Mouse (Mus musculus): ENCODE data around the gene Mrps7. TPM values are rescaled to one million over a fixed set of nuclear protein-coding genes. Genes with fewer than 3 reads are reported as not detected.
A peak's percentile ranks its signal among the peaks of the same experiment; 100 is the strongest.

Gene Mrps7
- polyA plus RNA-seq (2015; fragmentation: Nextera tagmentation; extraction: Ambion mirVana), result 92.9 and 93.7 TPM in 2 replicates

GRCm38 (mm10) chr11:115603476-115604303 is at the start of gene Mrps7, which contains the start of gene Gga3:
TSS of gene Mrps7 (plus strand) at chr11:115603925.
TSS of gene Gga3 (minus strand) at chr11:115604051.
- peak; percentile 95 for DNase-seq (ENCODE audit: low spot score)
- peak; percentile 97 for ATAC-seq (replicated peaks; ENCODE audit: low FRiP score, low read depth)
- H3K4me1 ChIP-seq (replicated peaks; ENCODE audit: insufficient read depth, low read length), result peaks cover 14% of the 10 kb centered on the region
- H3K27ac ChIP-seq, result peak within 1 kb of the TSS; percentile 96
- no peak for TF ChIP-seq CTCF (IDR thresholded peaks at IDR 0.05; ENCODE audit: low read depth)
- H3K4me3 ChIP-seq (replicated peaks; ENCODE audit: low read depth, low read length), result peak within 1 kb of the TSS; percentile 98
- H3K9me3 ChIP-seq (replicated peaks; ENCODE audit: low read length), result no peaks in the 10 kb centered on the region
- peaks cover 29% of the 10 kb centered on the region for H3K36me3 ChIP-seq (ENCODE audit: insufficient read depth, low read length)
- no peaks in the 10 kb centered on the region for H3K27me3 ChIP-seq (ENCODE audit: insufficient read depth, low read length)
- WGBS, result under 1% methylated on average over 82 of the region's 93 CpGs
- peak within 1 kb of the TSS; percentile 96 for H3K4me2 ChIP-seq (ENCODE audit: low read length)
- peak within 1 kb of the TSS; percentile 97 for H3K9ac ChIP-seq (ENCODE audit: low read depth, low read length)

DNA sequence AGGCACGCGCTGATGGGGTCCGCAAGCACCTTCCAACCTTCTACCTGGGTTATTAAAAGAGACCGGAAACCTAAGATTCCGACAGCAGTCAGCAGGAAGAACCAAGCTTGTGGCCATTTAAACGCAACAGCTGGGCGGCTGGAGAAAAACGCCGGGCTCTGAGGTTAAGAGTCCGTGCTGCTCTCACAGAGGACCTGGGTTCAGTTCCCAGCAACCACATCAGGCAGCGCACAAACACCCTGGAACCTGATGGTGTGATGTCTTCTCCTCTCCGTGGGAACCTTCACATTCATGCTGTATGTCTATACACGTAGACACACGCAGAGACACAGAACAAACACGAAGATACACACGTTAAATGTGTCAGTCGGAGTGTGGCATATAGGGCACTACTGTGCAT is 48.0 kb upstream of the Mrps7 start:
- DNase-seq (ENCODE audit: low spot score) (no peak), ATAC-seq (replicated peaks; ENCODE audit: low FRiP score, low read depth) (no peak)
- Histone ChIP-seq H3K27me3 (ENCODE audit: insufficient read depth, low read length) (no peaks in the 10 kb centered on the region), H3K4me3 (replicated peaks; ENCODE audit: low read depth, low read length) (no peak overlapping the region), H3K36me3 (ENCODE audit: insufficient read depth, low read length) (no peaks in the 10 kb centered on the region), H3K9me3 (replicated peaks; ENCODE audit: low read length) (no peaks in the 10 kb centered on the region), H3K27ac (no peak overlapping the region), H3K4me1 (replicated peaks; ENCODE audit: insufficient read depth, low read length) (no peaks in the 10 kb centered on the region), H3K9ac (ENCODE audit: low read depth, low read length) (no peak overlapping the region), H3K4me2 (ENCODE audit: low read length) (no peak overlapping the region)
- TF ChIP-seq CTCF (IDR thresholded peaks at IDR 0.05; ENCODE audit: low read depth), result no peak
- WGBS, result 79% methylated on average over 17 of the region's 17 CpGs

GRCm38 (mm10) chr11:115563406-115563805 is 40.3 kb upstream of the Mrps7 start:
- ATAC-seq (replicated peaks; ENCODE audit: low FRiP score, low read depth), result no peak
- 51% methylated on average over 4 of the region's 4 CpGs for WGBS
- no peaks in the 10 kb centered on the region for H3K27me3 ChIP-seq (ENCODE audit: insufficient read depth, low read length)
- H3K4me3 ChIP-seq (replicated peaks; ENCODE audit: low read depth, low read length), result peak overlapping the region; percentile 78
- H3K9me3 ChIP-seq (replicated peaks; ENCODE audit: low read length), result no peaks in the 10 kb centered on the region
- no peak for DNase-seq (ENCODE audit: low spot score)
- H3K36me3 ChIP-seq (ENCODE audit: insufficient read depth, low read length), result peaks cover 13% of the 10 kb centered on the region; the same call in 1 of the 2 replicates
- peak overlapping the region; percentile 84; the same call in 1 of the 2 replicates for H3K27ac ChIP-seq
- H3K9ac ChIP-seq (ENCODE audit: low read depth, low read length), result peak overlapping the region; percentile 77
- H3K4me1 ChIP-seq (replicated peaks; ENCODE audit: insufficient read depth, low read length), result peaks cover 10% of the 10 kb centered on the region; the same call in 1 of the 2 replicates
- peak overlapping the region; percentile 83 for H3K4me2 ChIP-seq (ENCODE audit: low read length)
- TF ChIP-seq CTCF (IDR thresholded peaks at IDR 0.05; ENCODE audit: low read depth), result peak; percentile 14; the same call in 1 of the 2 replicates

DNA sequence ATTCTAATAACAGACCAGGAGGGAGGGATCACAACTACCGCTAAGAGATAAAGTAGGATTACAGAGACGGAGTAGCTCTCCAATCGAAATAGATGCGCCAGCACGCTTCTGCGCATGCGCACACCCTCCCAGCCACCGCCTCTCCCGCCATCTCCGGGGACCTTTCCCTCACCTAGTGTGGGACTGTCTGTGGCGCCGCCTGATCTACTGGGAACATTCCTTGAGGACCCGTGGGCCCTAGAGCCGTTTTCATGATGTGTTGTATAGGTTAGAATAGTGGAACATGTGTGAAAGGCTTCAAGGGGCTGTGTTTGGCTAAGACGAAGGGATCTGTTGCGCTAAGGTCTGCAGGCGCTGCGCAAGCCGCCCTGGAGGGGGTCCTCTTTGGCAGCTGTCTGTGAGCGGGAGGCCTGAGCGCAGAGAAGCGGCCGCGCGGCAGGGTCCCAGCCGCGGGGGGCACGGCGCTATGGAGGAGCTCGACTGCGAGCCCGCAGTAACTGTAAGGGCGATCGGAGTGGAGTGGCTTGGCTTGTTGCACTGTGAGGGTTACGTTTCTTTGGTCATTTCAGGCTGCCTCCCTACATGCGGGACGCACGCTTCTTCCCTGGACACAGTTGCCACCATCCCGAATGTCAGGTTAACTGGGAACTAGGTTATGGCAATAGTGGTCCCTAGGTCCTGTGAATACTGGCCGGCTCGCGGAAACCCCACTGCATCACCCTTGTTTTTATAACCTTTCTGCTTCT is 39.5 kb upstream of the Mrps7 start, which contains the start of gene Nup85:
TSS of gene Nup85 (plus strand) at position 371 of the 746 bp plus-strand sequence.
- WGBS, result 0% methylated on average over 42 of the region's 42 CpGs
- ATAC-seq (replicated peaks; ENCODE audit: low FRiP score, low read depth), result peak; percentile 83
- Histone ChIP-seq H3K9me3 (replicated peaks; ENCODE audit: low read length) (no peaks in the 10 kb centered on the region), H3K9ac (ENCODE audit: low read depth, low read length) (peak within 1 kb of the TSS; percentile 77), H3K4me1 (replicated peaks; ENCODE audit: insufficient read depth, low read length) (peaks cover 10% of the 10 kb centered on the region; the same call in 1 of the 2 replicates), H3K27me3 (ENCODE audit: insufficient read depth, low read length) (no peaks in the 10 kb centered on the region), H3K36me3 (ENCODE audit: insufficient read depth, low read length) (peaks cover 21% of the 10 kb centered on the region; the same call in 1 of the 2 replicates), H3K27ac (peak within 1 kb of the TSS; percentile 84), H3K4me2 (ENCODE audit: low read length) (peak within 1 kb of the TSS; percentile 83), H3K4me3 (replicated peaks; ENCODE audit: low read depth, low read length) (peak within 1 kb of the TSS; percentile 78)
- DNase-seq (ENCODE audit: low spot score), result peak; percentile 98
- no peak for TF ChIP-seq CTCF (IDR thresholded peaks at IDR 0.05; ENCODE audit: low read depth)

DNA sequence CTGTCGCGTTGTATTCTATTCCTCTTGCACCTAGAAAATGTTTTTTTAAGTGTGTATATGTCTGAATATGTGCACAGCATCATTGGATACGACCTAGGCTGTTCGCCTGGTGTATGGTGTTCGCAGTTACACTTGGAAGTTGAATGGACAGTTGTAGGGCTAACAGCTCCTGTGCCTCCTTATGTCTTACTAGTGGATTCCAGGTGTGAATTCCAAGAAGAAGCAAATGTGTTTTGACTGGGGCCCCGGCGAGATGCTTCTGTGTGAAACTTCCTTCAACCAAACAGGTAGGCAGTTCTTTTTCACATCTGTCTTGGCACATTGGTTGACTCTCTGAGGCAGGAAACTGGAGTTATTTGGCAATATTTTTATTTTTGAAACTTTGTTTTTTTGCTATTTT is 38.8 kb upstream of the Mrps7 start:
- WGBS, result 13% methylated on average over 7 of the region's 7 CpGs
- Histone ChIP-seq H3K36me3 (ENCODE audit: insufficient read depth, low read length) (peaks cover 28% of the 10 kb centered on the region), H3K9me3 (replicated peaks; ENCODE audit: low read length) (no peaks in the 10 kb centered on the region), H3K4me1 (replicated peaks; ENCODE audit: insufficient read depth, low read length) (peaks cover 10% of the 10 kb centered on the region; the same call in 1 of the 2 replicates), H3K27ac (no peak overlapping the region), H3K4me3 (replicated peaks; ENCODE audit: low read depth, low read length) (peak overlapping the region; percentile 78), H3K27me3 (ENCODE audit: insufficient read depth, low read length) (no peaks in the 10 kb centered on the region), H3K9ac (ENCODE audit: low read depth, low read length) (peak overlapping the region; percentile 77), H3K4me2 (ENCODE audit: low read length) (peak overlapping the region; percentile 83)
- no peak for ATAC-seq (replicated peaks; ENCODE audit: low FRiP score, low read depth)
- TF ChIP-seq CTCF (IDR thresholded peaks at IDR 0.05; ENCODE audit: low read depth), result no peak
- DNase-seq (ENCODE audit: low spot score), result no peak

GRCm38 (mm10) chr11:115579080-115579479 is 24.6 kb upstream of the Mrps7 start:
- no peak overlapping the region for H3K4me2 ChIP-seq (ENCODE audit: low read length)
- H3K4me3 ChIP-seq (replicated peaks; ENCODE audit: low read depth, low read length), result no peak overlapping the region
- no peaks in the 10 kb centered on the region for H3K9me3 ChIP-seq (replicated peaks; ENCODE audit: low read length)
- peaks cover 47% of the 10 kb centered on the region for H3K36me3 ChIP-seq (ENCODE audit: insufficient read depth, low read length)
- no peak for TF ChIP-seq CTCF (IDR thresholded peaks at IDR 0.05; ENCODE audit: low read depth)
- DNase-seq (ENCODE audit: low spot score), result no peak
- H3K27ac ChIP-seq, result no peak overlapping the region
- no peak for ATAC-seq (replicated peaks; ENCODE audit: low FRiP score, low read depth)
- H3K4me1 ChIP-seq (replicated peaks; ENCODE audit: insufficient read depth, low read length), result no peaks in the 10 kb centered on the region
- no peak overlapping the region for H3K9ac ChIP-seq (ENCODE audit: low read depth, low read length)
- no peaks in the 10 kb centered on the region for H3K27me3 ChIP-seq (ENCODE audit: insufficient read depth, low read length)
